Mouse (Mus musculus): ENCODE data around the gene Tmem150b. TPM values are rescaled to one million over a fixed set of nuclear protein-coding genes. Genes with fewer than 3 reads are reported as not detected.
A peak's percentile ranks its signal among the peaks of the same experiment; 100 is the strongest.

The Tmem150b gene
- polyA plus RNA-seq (2015; fragmentation: Nextera tagmentation; extraction: Ambion mirVana): 0.32 TPM in 1 of 2 replicates, not detected in the other

DNA sequence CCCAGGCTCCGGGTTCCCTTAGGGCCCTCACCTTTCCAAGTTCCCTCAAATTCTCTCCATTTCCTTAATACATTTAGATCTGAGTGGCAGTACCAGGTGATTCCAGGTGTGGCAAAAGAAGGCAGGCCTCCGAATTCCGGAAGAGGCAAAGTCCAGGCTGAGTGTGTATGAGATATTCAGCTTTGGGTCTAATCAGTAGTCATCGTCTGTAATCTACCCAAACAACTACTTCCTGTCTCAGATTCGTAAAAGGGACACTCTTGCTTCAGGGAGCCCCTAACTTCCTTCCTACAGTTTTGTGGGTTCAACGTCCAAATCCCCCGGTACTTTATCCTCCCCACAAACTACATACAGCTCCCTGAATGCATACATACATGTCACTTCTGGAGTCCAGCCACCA, at the start of gene Tmem150b:
Tmem150b (minus strand) TSS at position 81 of the 400 bp plus-strand sequence.
- Histone ChIP-seq H3K36me3 (no peaks in the 10 kb centered on the region), H3K27ac (replicated peaks) (no peak within 1 kb of the TSS), H3K4me3 (no peak within 1 kb of the TSS), H3K27me3 (no peaks in the 10 kb centered on the region), H3K4me1 (replicated peaks) (no peaks in the 10 kb centered on the region), H3K9ac (0 out of 2 replicates have a peak within 1 kb of the TSS, but pooled peaks have one; percentile 42), H3K4me2 (no peak within 1 kb of the TSS), H3K9me3 (no peaks in the 10 kb centered on the region)
- 81% methylated on average over 7 of the region's 7 CpGs for WGBS
- no peak for ATAC-seq (ENCODE audit: low read depth)

DNA sequence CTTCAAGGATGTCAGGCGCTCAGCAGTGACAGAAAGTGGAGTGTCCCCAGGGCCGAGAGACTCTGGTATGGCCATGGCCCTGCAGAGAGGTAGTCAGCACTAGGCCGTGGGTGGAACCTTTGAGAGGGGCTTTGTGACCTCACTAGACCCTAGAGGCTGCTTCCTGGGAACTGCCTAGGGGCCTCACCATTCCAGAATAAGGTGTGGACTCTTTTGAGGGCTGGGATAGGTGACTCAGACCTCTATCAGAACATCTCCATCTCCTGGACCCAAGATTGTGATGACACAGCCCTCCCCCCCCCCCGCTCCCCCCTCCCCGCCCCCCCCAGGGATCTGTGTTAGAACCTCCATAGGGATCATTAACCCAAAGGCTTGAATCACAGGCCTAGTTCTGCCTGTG, 46.2 kb upstream of the Tmem150b start, which contains the start of gene Fam71e2:
Fam71e2 (minus strand) TSS at position 101 of the 400 bp plus-strand sequence.
- H3K36me3 ChIP-seq: no peaks in the 10 kb centered on the region
- H3K9me3 ChIP-seq: no peaks in the 10 kb centered on the region
- no peak for ATAC-seq (ENCODE audit: low read depth)
- peaks cover 29% of the 10 kb centered on the region for H3K27me3 ChIP-seq
- H3K4me2 ChIP-seq: no peak within 1 kb of the TSS
- H3K9ac ChIP-seq: no peak within 1 kb of the TSS
- H3K4me1 ChIP-seq (replicated peaks): no peaks in the 10 kb centered on the region
- 67% methylated on average over 4 of the region's 5 CpGs for WGBS
- no peak within 1 kb of the TSS for H3K4me3 ChIP-seq
- H3K27ac ChIP-seq (replicated peaks): no peak within 1 kb of the TSS

- Histone ChIP-seq H3K9ac (no peak overlapping the region), H3K36me3 (no peaks in the 10 kb centered on the region), H3K4me2 (no peak overlapping the region), H3K27ac (replicated peaks) (no peak overlapping the region), H3K9me3 (no peaks in the 10 kb centered on the region), H3K27me3 (no peaks in the 10 kb centered on the region), H3K4me3 (no peak overlapping the region), H3K4me1 (replicated peaks) (peaks cover 13% of the 10 kb centered on the region)
- WGBS: 10% methylated on average over 4 of the region's 4 CpGs
- no peak for ATAC-seq (ENCODE audit: low read depth)
Observed at GRCm38 (mm10) chr7:4764946-4765710, 40.1 kb upstream of the Tmem150b start.

- ATAC-seq (ENCODE audit: low read depth): no peak
- H3K9ac ChIP-seq: no peak overlapping the region
Observed at GRCm38 (mm10) chr7:4759670-4760069, 34.6 kb upstream of the Tmem150b start.

GRCm38 (mm10) chr7:4752821-4753570, 27.9 kb upstream of the Tmem150b start, which contains the start of gene Cox6b2:
Cox6b2 (minus strand) TSS chr7:4753094.
- WGBS: 3% methylated on average over 24 of the region's 24 CpGs
- H3K36me3 ChIP-seq: 0 out of 2 replicates have a peak, but pooled peaks cover 5% of the 10 kb centered on the region
- H3K9ac ChIP-seq: peak within 1 kb of the TSS; percentile 49
- no peak within 1 kb of the TSS for H3K27ac ChIP-seq (replicated peaks)
- ATAC-seq (ENCODE audit: low read depth): peak; percentile 94
- H3K4me3 ChIP-seq: peak within 1 kb of the TSS; percentile 35
- H3K4me1 ChIP-seq (replicated peaks): peaks cover 21% of the 10 kb centered on the region
- H3K9me3 ChIP-seq: no peaks in the 10 kb centered on the region
- H3K4me2 ChIP-seq: peak within 1 kb of the TSS; percentile 55
- no peaks in the 10 kb centered on the region; the same call in 1 of the 2 replicates for H3K27me3 ChIP-seq

More at GRCm38 (mm10) chr7:4759670-4760069, 34.6 kb upstream of the Tmem150b start:
- H3K4me1 ChIP-seq (replicated peaks): peaks cover under 1% of the 10 kb centered on the region; the same call in 1 of the 2 replicates
- WGBS: 60% methylated on average over 1 of the region's 1 CpGs
- H3K9me3 ChIP-seq: no peaks in the 10 kb centered on the region
- H3K27ac ChIP-seq (replicated peaks): no peak overlapping the region
- no peak overlapping the region for H3K4me3 ChIP-seq
- no peak overlapping the region for H3K4me2 ChIP-seq
- H3K27me3 ChIP-seq: no peaks in the 10 kb centered on the region
- no peaks in the 10 kb centered on the region for H3K36me3 ChIP-seq

DNA sequence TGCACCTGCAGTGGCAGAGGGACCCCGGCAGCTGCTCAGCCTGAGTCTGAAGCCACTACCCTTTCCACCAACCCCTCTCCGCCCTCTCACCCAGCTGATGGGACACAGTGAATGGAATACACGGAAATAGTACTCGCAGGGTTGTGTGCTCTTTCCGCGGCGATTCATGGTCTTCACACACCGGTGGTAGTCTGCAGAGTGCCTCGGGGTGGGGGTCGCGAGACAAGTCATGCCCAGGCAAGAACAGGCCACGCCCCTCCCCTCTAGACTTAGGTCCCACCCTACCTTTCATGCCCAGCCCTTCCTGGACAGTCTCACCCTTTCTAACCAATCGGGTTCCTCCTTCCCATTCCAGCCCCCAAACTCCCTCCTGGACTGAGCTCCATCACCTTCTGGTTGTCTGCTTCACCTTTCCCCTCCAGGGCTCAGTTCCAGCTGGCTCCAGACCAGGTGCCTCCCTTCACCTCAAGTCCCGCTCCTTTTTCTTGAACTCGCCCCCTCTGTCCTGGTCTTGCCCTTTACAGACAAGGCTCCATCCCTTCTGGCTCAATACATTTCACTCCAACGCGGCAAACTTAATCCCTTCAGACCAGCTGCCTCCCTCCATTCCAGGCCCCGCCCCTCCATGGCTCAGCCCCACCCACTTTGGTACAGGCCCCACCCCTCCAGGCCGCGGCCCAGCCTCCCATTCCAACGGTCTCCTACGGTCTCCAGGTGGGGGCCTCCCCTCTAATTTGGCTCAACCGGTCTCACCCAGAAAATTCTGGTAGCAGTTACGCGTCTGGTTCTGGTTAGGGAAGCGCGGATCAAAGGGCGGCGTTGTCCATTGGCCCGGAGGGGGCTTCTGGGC, 27.1 kb upstream of the Tmem150b start:
- ATAC-seq (ENCODE audit: low read depth): peak; percentile 66
- Histone ChIP-seq H3K27me3 (no peaks in the 10 kb centered on the region; the same call in 1 of the 2 replicates), H3K36me3 (peaks cover 5% of the 10 kb centered on the region; the same call in 1 of the 2 replicates), H3K4me2 (peak overlapping the region; percentile 55), H3K4me3 (peak overlapping the region; percentile 35), H3K9me3 (no peaks in the 10 kb centered on the region), H3K9ac (peak overlapping the region; percentile 49), H3K27ac (replicated peaks) (no peak overlapping the region), H3K4me1 (replicated peaks) (peaks cover 21% of the 10 kb centered on the region)
- 3% methylated on average over 30 of the region's 30 CpGs for WGBS

DNA sequence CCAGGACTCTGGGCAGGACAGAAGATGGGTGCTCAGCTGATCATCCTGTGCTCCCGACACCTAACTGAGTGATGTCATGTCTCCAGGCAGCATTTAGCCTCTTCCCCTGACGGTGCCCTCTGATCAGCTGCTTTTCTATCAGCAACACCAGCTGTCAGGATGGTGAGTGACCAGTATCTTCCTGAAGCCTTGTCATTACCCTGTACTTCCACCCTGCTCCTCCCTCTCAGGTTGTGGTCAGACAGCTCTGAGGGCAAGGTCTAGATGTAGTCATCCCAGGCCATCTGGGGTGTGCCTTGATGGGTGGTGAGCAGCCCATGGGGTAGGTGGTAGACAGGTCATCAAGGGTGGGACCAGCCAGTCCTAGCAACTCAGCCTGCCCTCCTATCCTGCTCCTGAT, 24.1 kb upstream of the Tmem150b start:
- H3K9ac ChIP-seq: no peak overlapping the region
- no peak overlapping the region for H3K27ac ChIP-seq (replicated peaks)
- H3K4me3 ChIP-seq: no peak overlapping the region
- H3K27me3 ChIP-seq: no peaks in the 10 kb centered on the region; the same call in 1 of the 2 replicates
- H3K4me1 ChIP-seq (replicated peaks): peaks cover 24% of the 10 kb centered on the region
- no peaks in the 10 kb centered on the region for H3K9me3 ChIP-seq
- peaks cover 32% of the 10 kb centered on the region for H3K36me3 ChIP-seq
- WGBS: 81% methylated on average over 2 of the region's 2 CpGs
- no peak overlapping the region for H3K4me2 ChIP-seq
- no peak for ATAC-seq (ENCODE audit: low read depth)

DNA sequence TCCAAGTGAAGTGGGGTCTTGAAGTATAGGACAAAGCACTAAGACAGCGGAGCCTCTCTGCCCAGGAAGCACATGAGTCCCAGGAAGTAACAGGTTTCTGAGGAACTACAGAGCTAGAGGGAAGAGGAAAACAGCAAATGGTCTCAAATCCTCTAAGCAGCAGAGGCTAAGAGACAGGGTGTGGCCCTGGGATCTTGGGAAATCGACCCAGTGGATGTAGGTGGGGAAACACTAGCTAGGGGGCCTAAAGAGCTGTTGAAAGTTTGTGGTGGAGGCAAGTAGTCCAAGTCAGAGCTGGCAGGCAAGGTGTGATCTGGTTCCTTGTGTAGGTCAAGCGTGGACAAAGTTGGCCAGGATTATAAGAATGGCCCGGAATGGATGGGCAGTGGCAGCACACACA, 23.3 kb upstream of the Tmem150b start:
- no peak overlapping the region for H3K9ac ChIP-seq
- no peak overlapping the region for H3K4me3 ChIP-seq
- no peak for ATAC-seq (ENCODE audit: low read depth)
- H3K4me1 ChIP-seq (replicated peaks): peaks cover 23% of the 10 kb centered on the region
- H3K4me2 ChIP-seq: no peak overlapping the region
- no peaks in the 10 kb centered on the region for H3K9me3 ChIP-seq
- H3K27me3 ChIP-seq: no peaks in the 10 kb centered on the region
- peaks cover 37% of the 10 kb centered on the region for H3K36me3 ChIP-seq
- no peak overlapping the region for H3K27ac ChIP-seq (replicated peaks)
- WGBS: 83% methylated on average over 4 of the region's 4 CpGs

GRCm38 (mm10) chr7:4747156-4747899, 22.3 kb upstream of the Tmem150b start:
- WGBS: 78% methylated on average over 9 of the region's 9 CpGs
- H3K27ac ChIP-seq (replicated peaks): no peak overlapping the region
- no peak for ATAC-seq (ENCODE audit: low read depth)
- no peak overlapping the region for H3K4me3 ChIP-seq
- H3K27me3 ChIP-seq: no peaks in the 10 kb centered on the region
- no peaks in the 10 kb centered on the region for H3K9me3 ChIP-seq
- peaks cover 23% of the 10 kb centered on the region for H3K4me1 ChIP-seq (replicated peaks)
- peaks cover 45% of the 10 kb centered on the region for H3K36me3 ChIP-seq
- no peak overlapping the region for H3K9ac ChIP-seq
- H3K4me2 ChIP-seq: no peak overlapping the region

DNA sequence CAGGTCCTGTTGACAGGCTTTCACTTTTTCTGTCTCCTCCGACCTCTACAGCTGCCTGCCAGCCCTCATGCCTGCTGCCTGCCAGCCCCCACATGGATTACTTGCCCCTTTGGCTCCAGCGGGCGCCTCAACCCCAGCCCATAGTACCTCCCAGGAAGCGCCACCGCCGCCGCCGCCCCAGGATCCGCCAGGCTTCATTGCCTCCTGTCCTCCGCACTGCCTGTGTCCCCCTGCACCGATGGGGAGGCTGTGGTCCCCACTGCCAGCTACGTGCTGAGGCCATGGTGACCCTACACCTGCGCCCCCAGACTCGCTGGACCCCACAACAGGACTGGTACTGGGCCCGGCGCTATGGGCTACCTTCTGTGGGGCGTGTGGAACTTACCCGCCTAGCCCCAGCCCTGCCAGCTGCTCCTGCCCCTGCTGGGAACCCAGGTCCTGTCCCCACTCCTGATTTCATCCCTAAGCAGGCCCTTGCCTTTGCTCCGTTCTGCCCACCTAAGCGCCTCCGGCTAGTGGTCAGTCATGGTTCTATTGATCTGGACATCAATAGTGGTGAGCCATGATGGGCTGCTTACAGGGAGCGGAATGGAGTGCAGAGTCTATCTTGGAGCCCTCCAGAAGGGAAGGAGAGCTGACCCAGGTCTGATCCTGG, 21.4 kb upstream of the Tmem150b start:
- Histone ChIP-seq H3K27me3 (no peaks in the 10 kb centered on the region), H3K9ac (no peak overlapping the region), H3K4me3 (no peak overlapping the region), H3K4me2 (no peak overlapping the region), H3K4me1 (replicated peaks) (peaks cover 23% of the 10 kb centered on the region), H3K9me3 (no peaks in the 10 kb centered on the region), H3K27ac (replicated peaks) (no peak overlapping the region), H3K36me3 (peaks cover 48% of the 10 kb centered on the region)
- ATAC-seq (ENCODE audit: low read depth): no peak
- 86% methylated on average over 22 of the region's 22 CpGs for WGBS
